Mouse (Mus musculus) kidney, postnatal 25 days (tissue): ENCODE data around the gene Cd19.

Experiments used
- DNase-seq, 2 experiments: peaks; one replicate each; pipeline ENCODE4 v3.0.0; 2021; ENCODE audit warnings: mixed read lengths in 2 of 2

The Cd19 gene

DNA sequence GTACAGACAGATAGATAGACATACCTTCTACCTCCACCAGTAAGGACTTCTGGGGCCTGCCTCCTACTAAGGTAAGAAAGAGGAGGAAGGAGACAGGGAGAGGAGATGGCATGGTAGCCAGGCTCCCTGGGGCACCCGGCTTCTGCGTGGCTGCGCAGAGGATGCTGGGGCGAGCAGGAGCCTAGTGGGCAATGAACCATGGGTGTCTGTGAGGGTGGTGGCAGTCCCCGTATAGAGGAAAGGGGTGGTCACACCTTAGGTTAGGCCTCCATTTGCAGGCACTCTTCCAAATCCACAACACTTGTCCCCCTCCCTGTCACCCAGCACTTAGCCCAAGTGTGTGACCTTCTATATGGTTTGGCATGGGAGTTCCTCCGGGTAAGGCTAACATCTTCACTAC, at the start of gene Cd19:
Gene Cd19 (minus strand): TSS at position 165 of the 400 bp plus-strand sequence.
- DNase-seq = no peak

DNA sequence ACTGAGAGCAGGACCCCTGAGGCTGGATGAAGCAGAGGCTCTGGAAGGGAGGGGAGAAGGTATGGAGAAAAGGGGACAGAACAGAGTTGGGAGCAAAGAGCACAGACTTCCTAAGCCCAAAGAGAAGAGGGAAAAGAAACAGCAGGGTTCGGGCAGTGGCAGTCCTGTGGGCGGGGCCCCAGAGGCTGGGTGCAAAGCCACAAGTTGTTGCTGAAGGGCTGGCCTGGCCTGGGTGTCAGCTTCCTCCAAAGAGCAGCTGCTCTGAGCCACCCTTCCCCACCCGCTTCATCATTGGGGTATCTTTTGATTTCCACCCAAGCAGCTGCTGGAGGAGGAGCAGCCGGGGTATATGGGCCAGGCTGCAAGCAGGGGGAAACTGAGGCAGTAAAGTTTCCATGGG, 49.4 kb upstream of the Cd19 start:
- DNase-seq = no peak

DNA sequence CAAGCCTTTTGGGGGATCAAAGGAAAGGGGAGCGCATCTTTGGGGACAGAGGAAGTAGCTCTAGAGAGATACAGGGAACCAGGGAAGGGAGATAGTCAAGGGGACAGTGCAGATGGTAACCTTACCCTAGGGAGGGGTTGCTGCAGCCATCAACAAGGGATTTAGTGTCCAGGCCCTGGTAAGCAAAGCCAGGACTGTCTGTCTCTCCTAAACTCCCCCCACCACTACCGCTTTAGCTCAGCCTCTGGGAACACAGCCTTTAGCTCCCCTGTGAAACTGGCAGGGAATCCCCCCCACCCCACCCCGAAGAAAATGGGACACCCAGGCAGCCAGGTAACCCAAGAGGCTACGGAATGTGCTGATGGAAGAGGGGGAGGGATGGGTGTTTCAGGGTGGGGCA, 48.9 kb upstream of the Cd19 start:
- DNase-seq = no peak

DNA sequence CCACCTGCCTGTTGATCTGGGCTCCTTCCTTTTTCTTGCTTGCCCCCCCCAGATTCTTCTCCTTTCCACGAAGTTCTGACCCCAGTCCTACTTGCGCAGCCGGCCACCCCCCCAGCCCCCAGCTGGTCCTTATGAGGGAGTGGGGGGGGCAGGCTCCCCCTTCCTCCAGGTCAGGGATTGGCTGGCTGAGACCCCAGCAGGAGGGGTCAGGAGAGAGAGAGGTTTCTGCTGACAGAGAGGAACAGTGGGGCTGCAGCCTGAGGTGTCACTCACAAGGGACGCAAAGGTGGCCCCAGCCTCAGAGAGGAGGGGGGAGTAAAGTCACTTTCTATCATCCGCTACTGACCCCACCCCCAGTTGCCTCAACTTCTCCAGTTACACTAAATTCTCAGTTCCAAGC, 48.3 kb upstream of the Cd19 start, which contains the start of gene Atp2a1:
Gene Atp2a1 (minus strand): TSS at position 105 of the 400 bp plus-strand sequence.
- no peak for DNase-seq

DNA sequence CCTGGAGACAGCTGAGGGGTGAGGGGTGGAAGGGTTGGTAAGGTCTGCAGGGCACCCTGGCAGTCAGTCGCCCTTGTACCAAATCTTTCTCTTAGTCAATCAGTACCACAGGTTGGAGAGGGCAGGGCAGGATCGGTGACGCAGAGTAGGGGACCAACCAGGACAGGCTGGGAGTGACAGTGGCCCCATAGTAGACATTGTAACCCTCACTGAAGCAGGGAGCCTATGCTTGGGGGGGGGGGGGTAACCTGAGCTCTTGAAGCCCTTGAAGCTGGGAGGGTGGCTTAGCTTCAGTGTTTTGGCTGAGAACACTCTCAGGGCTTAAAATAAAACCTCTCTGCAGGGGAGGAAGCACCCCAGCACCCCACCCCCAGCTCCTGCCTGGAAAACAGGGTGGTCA, 46.9 kb upstream of the Cd19 start:
- DNase-seq = no peak

DNA sequence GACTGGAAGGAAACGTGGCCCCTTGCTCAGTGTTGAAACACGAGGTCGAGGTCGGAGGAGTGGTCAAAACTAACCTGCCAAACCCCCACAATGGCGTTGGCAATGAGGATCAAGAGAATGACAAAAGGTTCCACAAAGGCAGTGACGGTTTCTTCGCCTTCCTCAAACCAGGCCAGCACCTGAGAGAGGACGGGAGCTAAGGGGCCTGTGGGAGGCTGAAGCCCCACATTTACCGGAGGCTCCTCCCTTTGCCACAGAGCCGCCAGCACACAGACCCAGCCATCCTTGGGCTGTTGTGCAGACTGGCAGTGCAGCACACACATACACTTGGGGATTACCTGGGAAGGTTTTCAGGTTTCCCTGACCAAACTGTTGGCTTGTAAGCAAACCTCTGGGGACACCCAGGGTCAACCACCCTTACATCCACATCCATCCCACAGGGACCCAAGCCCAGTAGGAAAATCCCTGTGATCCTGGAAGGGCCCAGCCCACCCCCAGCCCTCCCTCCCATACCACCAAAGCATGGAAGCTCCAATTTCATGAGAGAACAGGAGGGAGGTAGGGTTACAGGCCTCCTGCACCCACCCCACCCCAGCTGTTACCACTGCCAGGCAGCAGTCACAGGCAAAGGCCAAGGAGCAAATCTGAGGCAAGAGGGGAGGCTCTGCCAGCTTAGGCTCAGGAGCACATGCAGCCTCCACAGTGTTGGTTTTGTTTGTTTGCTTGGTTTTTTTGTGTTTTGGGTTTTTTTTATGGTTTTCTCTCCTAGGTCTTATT, 46.1 kb upstream of the Cd19 start:
- no peak for DNase-seq

DNA sequence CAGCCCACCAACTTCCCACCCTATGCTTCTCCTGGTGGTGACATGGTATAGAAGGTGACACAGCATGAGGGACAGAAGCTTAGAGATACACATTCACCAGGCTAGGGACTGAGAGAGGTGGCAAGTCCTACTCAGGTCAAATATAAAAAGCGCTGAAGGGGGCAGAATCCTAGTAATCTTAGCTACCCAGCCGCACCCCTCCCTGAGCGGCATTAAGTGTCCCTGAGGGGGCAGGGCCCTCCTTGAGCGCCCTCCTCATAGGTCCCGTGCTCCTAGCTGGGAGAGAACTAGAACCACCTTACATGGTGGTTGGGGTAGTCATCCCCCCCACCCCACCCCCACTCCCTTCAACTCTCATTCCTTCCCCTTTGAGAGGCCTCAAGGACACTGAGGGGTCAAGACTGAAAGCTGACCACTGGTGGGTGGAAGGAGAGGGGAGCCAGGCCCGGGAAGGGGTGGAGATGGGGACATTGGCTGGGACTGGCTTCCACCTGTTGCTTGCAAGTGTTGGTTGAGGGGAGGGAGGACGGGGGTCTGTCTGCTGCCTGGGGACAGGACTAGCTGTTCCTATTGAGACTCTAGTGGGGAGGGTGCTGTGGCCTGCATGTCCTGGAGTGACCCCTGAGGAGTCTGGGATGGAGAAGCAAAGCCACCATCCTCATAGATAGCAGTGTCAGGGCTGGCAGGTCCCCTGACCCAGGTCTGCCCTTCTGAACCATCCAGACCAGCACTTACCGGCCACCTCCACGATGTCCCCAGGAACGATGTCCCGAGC, 44.3 kb upstream of the Cd19 start:
- no peak for DNase-seq

DNA sequence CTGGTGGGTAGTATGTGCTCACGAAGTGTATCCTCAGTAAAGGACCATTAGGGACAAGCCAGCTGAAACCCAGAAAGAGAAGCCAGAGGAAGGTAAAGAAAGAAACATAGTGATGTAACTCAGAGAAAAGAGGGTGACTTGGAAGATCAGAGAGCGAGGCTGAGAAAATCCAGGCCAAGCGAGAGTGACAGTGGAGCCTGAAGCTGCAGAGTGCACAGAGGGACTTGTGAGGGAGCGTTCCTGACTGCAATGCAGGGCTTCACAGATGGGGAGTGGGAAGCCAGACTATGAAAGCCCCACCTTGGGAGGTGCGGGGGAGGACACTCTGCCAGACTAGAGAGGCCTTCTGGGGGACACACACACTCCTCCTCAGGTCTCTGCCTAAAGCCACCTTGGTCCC, 43.5 kb upstream of the Cd19 start:
- DNase-seq = no peak

GRCm38 (mm10) chr7:126456382-126457266, 41.9 kb upstream of the Cd19 start:
- DNase-seq = no peak

- no peak for DNase-seq
Measured at GRCm38 (mm10) chr7:126455242-126455641, 40.6 kb upstream of the Cd19 start.

DNA sequence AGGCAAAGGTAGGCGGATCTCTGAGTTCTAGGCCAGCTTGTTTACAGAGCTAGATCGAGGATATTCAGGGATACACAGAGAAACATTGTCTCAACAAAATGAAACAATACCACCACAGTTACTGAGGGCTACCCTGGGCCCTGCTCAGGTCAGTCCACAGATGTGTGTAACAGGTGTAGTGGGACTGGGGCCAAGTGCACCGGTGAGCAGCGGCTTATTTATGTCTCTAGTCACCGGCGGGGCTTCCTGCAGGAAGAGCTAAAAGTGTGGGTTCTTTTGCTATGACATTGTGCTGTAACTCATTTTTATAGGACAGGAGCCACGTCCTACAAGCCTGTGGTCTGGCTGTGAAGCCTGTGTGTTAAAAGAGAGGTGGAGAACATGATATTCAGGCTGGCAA, 39.2 kb upstream of the Cd19 start:
- DNase-seq = no peak

DNA sequence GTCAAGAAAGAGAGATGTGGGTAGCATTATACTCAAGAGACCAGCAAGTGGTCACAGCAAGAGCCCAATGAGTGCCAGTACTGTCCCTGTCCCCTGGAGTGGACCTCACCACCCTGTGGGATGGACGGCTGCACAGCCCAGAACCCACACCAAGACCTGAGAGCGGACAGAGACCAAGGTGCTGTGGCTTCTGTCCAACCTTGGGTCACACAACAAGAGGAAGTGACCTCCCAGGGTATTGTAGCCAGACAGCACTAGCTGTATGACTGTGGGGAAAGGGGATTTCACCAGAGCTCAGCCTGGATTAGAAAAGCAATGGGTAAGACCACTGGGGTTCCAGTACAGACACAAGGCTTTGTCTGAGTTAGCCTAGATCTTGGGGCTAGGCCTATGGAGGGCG, 37.6 kb upstream of the Cd19 start:
- DNase-seq = no peak

DNA sequence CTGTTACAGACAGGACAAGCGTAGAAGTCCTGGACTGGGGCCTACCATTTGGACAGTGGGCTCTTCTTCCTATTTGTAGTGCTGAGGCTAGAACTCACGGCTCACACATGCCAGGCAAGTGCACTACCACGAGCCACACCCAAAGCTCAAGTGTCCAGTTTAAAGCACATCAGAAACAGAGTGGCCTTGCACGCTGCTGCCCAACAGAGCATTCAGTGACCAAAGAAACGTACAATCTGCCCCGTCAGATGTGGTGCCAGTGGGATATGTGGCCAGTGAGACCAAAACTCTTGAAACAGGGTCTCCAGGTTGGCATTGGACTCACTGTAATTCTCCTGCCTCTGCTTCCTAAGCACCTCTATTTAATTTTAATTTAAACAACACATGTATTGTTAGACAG, 36.0 kb upstream of the Cd19 start:
- no peak for DNase-seq

GRCm38 (mm10) chr7:126449991-126450390, 35.3 kb upstream of the Cd19 start:
- no peak for DNase-seq

DNA sequence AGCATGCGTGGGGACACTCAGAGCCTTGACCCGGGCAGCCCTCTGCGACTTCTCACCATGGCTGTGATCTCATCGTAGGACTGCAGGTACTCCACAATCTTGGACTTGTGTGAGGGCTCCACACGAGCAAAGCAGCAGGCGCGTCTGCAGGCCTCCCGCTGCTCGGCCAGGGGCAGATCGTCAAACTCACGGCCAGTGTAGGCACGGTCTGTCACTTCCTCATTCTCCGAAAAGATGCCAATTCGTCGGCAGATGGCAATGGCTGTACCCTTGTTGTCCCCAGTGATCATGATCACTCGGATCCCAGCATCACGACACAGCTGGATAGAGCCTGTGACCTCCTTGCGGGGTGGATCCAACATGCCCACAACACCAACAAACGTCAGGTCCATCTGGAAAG, 33.8 kb upstream of the Cd19 start:
- no peak for DNase-seq

DNA sequence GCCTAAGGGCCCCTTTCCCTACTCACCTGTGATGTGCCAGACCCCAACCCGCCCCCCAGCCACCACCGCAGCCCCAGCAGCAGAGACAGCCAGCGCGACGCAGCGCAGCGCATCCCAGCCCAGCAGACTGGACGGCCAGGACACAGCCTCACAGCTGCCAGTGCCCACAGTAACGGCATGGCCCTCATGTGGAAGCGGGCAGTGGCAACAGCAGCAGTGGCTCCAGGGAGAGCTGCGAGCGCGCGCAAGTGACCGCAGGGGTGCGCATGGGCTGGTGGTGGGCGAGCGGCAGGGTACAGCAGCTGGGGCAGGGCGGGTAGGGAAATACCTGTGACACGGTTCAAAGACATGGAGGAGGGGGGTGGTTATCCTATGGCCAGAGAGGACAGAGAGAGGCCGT, 31.5 kb upstream of the Cd19 start:
- no peak for DNase-seq

- no peak for DNase-seq
Measured at GRCm38 (mm10) chr7:126445104-126445815, 30.6 kb upstream of the Cd19 start.

DNA sequence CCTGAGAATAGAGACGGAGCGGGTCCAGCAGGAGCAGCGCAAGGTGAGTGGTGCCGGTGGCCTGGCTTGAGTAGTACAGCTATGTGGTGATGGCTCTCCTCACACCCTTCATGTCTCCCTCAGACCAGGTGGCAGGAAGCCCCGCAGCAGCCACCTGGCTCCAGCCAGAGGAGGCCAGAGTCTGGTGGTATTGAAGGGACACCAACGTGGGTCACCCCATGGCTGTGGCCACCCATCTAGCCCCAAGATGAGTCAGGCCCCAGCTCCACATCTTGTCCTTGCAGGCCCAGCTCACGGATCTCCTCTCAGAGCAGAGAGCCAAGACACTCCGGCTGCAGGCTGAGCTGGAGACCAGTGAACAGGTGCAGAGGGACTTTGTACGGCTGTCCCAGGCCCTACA, 29.8 kb upstream of the Cd19 start:
- DNase-seq = no peak

GRCm38 (mm10) chr7:126443997-126444396, 29.3 kb upstream of the Cd19 start:
- DNase-seq = no peak

- DNase-seq = no peak
Measured at GRCm38 (mm10) chr7:126440134-126440533, 25.4 kb upstream of the Cd19 start.

- DNase-seq = peak; percentile 68 to 69
Measured at GRCm38 (mm10) chr7:126436851-126437250, 22.2 kb upstream of the Cd19 start.

GRCm38 (mm10) chr7:126435801-126436200, 21.1 kb upstream of the Cd19 start:
- no peak for DNase-seq

DNA sequence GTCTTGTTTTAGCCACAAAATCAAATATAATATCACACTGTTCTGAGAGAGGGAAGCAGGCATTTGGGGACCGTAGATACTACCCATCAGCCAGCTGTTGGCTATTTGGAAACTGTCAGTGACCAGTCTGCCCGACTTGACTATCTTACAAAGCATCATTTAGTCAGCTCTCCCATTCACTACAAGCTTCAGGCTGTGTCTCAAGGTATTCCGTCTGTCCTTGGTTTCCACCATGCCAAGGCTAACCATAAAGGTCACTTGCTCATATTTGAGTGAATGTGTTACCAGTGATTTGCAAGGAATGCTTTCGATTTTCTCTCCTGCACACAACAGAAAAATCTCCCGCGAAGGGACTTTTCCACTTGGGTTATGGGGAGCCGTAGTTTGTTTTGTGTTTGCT, 20.0 kb upstream of the Cd19 start:
- DNase-seq = no peak
